Mouse (Mus musculus) heart, embryonic 14.5 days (tissue): ENCODE data around the gene Padi3. TPM values are rescaled to one million over a fixed set of nuclear protein-coding genes. Genes with fewer than 3 reads are reported as not detected.

Experiments used
- ATAC-seq: fragments of 200-750 bp; cut with Nextera tagmentation; 2 replicates; pipeline ENCODE4 v1.8.0; 2017; ENCODE audit warnings: low read depth, moderate TSS enrichment; ENCODE audit not compliant: insufficient number of reproducible peaks, insufficient read depth, low FRiP score
- H3K27ac ChIP-seq, 2 experiments: fragments of 200-500 bp in 1 of 2; fragments of 300-500 bp in 1 of 2; sonication (generic) in 1 of 2; replicated peaks in 1 of 2; 2 replicates each; pipeline ENCODE4 v1.5.1; 2012 to 2014; ENCODE audit warnings: low read depth in 2 of 2, low read length in 2 of 2, control low read depth in 1 of 2, mild to moderate bottlenecking in 1 of 2, mixed read lengths in 1 of 2; ENCODE audit not compliant: control insufficient read depth in 1 of 2, insufficient read depth in 1 of 2
- H3K27me3 ChIP-seq: fragments of 300-500 bp; sonication (generic); 2 replicates; pipeline ENCODE4 v1.6.1; 2014; ENCODE audit warnings: mild to moderate bottlenecking, low read length, control low read depth; ENCODE audit not compliant: control insufficient read depth, insufficient read depth
- H3K36me3 ChIP-seq: fragments of 300-500 bp; sonication (generic); 2 replicates; pipeline ENCODE4 v1.6.1; 2014; ENCODE audit warnings: mild to moderate bottlenecking, control low read depth, low read length, mixed read lengths; ENCODE audit not compliant: control insufficient read depth, insufficient read depth
- H3K4me1 ChIP-seq, 2 experiments: fragments of 200-500 bp in 1 of 2; fragments of 300-500 bp in 1 of 2; sonication (generic) in 1 of 2; 2 replicates each; pipeline ENCODE4 v1.6.1; 2012 to 2014; ENCODE audit warnings: low read length in 2 of 2, control low read depth in 1 of 2, mixed read lengths in 1 of 2; ENCODE audit not compliant: control insufficient read depth in 2 of 2, insufficient read depth in 2 of 2
- H3K4me2 ChIP-seq: fragments of 300-500 bp; sonication (generic); 2 replicates; pipeline ENCODE4 v1.6.1; 2014; ENCODE audit warnings: mild to moderate bottlenecking, low read length
- H3K4me3 ChIP-seq, 2 experiments: fragments of 200-500 bp in 1 of 2; fragments of 300-500 bp in 1 of 2; sonication (generic) in 1 of 2; 2 replicates each; pipeline ENCODE4 v1.5.1; 2012 to 2014; ENCODE audit warnings: low read length in 2 of 2, mild to moderate bottlenecking in 2 of 2, control low read depth in 1 of 2, low read depth in 1 of 2, moderate library complexity in 1 of 2; ENCODE audit not compliant: control insufficient read depth in 1 of 2, insufficient read depth in 1 of 2
- H3K9ac ChIP-seq: fragments of 300-500 bp; sonication (generic); 2 replicates; pipeline ENCODE4 v1.6.1; 2014; ENCODE audit warnings: mild to moderate bottlenecking, low read length
- H3K9me3 ChIP-seq: fragments of 300-500 bp; sonication (generic); 2 replicates; pipeline ENCODE4 v1.6.1; 2016; ENCODE audit warnings: low read length, control low read depth; ENCODE audit not compliant: control insufficient read depth
- WGBS: fragments of 180-500 bp; shearing (Covaris S2); extraction: QIAGEN DNeasy Blood & Tissue Kit; methylation state at CpG from one replicate; pipeline ENCODE4 v1.1.7; 2014; 5-methylcytosine and 5-hydroxymethylcytosine counted together
- polyA plus RNA-seq: library from polyadenylated mRNA; unstranded; fragments of >200 nt; fragmentation: Nextera tagmentation; extraction: Ambion mirVana; gene quantifications from 2 replicates; pipeline ENCODE4 v1.2.1, GENCODE M21; 2014

The Padi3 gene
- polyA plus RNA-seq, 1 experiment from 2014 or later, result not detected

GRCm38 (mm10) chr4:140809118-140809517 lies 1.3 kb downstream of the Padi3 start:
- no peaks in the 10 kb centered on the region for H3K36me3 ChIP-seq
- WGBS, result 18% methylated on average over 8 of the region's 8 CpGs

GRCm38 (mm10) chr4:140804601-140805000 lies 5.8 kb downstream of the Padi3 start:
- no peaks in the 10 kb centered on the region for H3K27me3 ChIP-seq
- 61% methylated on average over 9 of the region's 9 CpGs for WGBS
- no peak for ATAC-seq

More at GRCm38 (mm10) chr4:140809118-140809517, 1.3 kb downstream of the Padi3 start:
- no peak overlapping the region for H3K9ac ChIP-seq
- H3K4me2 ChIP-seq, result no peak overlapping the region
- 0 out of 2 replicates have a peak, but pooled peaks have one; percentile 13 for ATAC-seq
- H3K4me1 ChIP-seq, result peaks cover 37 to 38% of the 10 kb centered on the region in 2 experiments
- H3K4me3 ChIP-seq, result no peak overlapping the region
- H3K27me3 ChIP-seq, result no peaks in the 10 kb centered on the region
- H3K9me3 ChIP-seq, result no peaks in the 10 kb centered on the region
- H3K27ac ChIP-seq, result no peak overlapping the region

GRCm38 (mm10) chr4:140801364-140801763 lies 9.1 kb downstream of the Padi3 start:
- no peak overlapping the region for H3K4me3 ChIP-seq
- ATAC-seq, result no peak
- H3K9me3 ChIP-seq, result no peaks in the 10 kb centered on the region
- no peak overlapping the region for H3K9ac ChIP-seq
- no peak overlapping the region for H3K27ac ChIP-seq
- WGBS, result 74% methylated on average over 3 of the region's 3 CpGs
- H3K4me2 ChIP-seq, result no peak overlapping the region
- no peaks in the 10 kb centered on the region for H3K27me3 ChIP-seq
- no peaks in the 10 kb centered on the region for H3K36me3 ChIP-seq
- H3K4me1 ChIP-seq, result peaks cover 5 to 7% of the 10 kb centered on the region in 2 experiments; a peak in 3 of 4 replicates

More at GRCm38 (mm10) chr4:140804601-140805000, 5.8 kb downstream of the Padi3 start:
- no peaks in the 10 kb centered on the region for H3K9me3 ChIP-seq
- no peak overlapping the region for H3K27ac ChIP-seq
- H3K4me1 ChIP-seq, result peaks cover 13% of the 10 kb centered on the region in 2 experiments; a peak in 3 of 4 replicates
- no peaks in the 10 kb centered on the region for H3K36me3 ChIP-seq
- H3K9ac ChIP-seq, result no peak overlapping the region
- H3K4me3 ChIP-seq, result no peak overlapping the region
- H3K4me2 ChIP-seq, result no peak overlapping the region

- Histone ChIP-seq H3K27ac (no peak overlapping the region), H3K4me2 (no peak overlapping the region), H3K4me1 (0 out of 4 replicates have a peak, but pooled peaks cover 0 to 3% of the 10 kb centered on the region in 2 experiments), H3K9ac (no peak overlapping the region), H3K36me3 (no peaks in the 10 kb centered on the region), H3K9me3 (no peaks in the 10 kb centered on the region), H3K27me3 (no peaks in the 10 kb centered on the region), H3K4me3 (no peak overlapping the region)
- 83% methylated on average over 3 of the region's 3 CpGs for WGBS
- no peak for ATAC-seq
Observed at GRCm38 (mm10) chr4:140796786-140797185, 13.7 kb downstream of the Padi3 start.

GRCm38 (mm10) chr4:140794678-140795077 lies 15.8 kb downstream of the Padi3 start:
- H3K36me3 ChIP-seq, result no peaks in the 10 kb centered on the region
- no peak overlapping the region for H3K4me3 ChIP-seq
- H3K9ac ChIP-seq, result no peak overlapping the region
- WGBS, result 74% methylated on average over 9 of the region's 9 CpGs
- H3K27me3 ChIP-seq, result no peaks in the 10 kb centered on the region
- H3K4me1 ChIP-seq, result peaks cover 5 to 7% of the 10 kb centered on the region in 2 experiments; a peak in 3 of 4 replicates
- ATAC-seq, result no peak
- H3K27ac ChIP-seq, result no peak overlapping the region
- H3K4me2 ChIP-seq, result no peak overlapping the region
- no peaks in the 10 kb centered on the region for H3K9me3 ChIP-seq

- H3K4me3 ChIP-seq, result no peak overlapping the region
- no peak overlapping the region for H3K9ac ChIP-seq
- H3K36me3 ChIP-seq, result no peaks in the 10 kb centered on the region
- H3K9me3 ChIP-seq, result no peaks in the 10 kb centered on the region
- H3K27me3 ChIP-seq, result no peaks in the 10 kb centered on the region
- ATAC-seq, result no peak
- H3K4me1 ChIP-seq, result peaks cover 7 to 9% of the 10 kb centered on the region in 2 experiments; a peak in 3 of 4 replicates
- 66% methylated on average over 9 of the region's 9 CpGs for WGBS
- H3K27ac ChIP-seq, result no peak overlapping the region
- H3K4me2 ChIP-seq, result no peak overlapping the region
Observed at GRCm38 (mm10) chr4:140793795-140794194, 16.7 kb downstream of the Padi3 start.

GRCm38 (mm10) chr4:140792584-140792983 lies 17.9 kb downstream of the Padi3 start:
- no peaks in the 10 kb centered on the region for H3K36me3 ChIP-seq
- ATAC-seq, result no peak
- H3K27ac ChIP-seq, result no peak overlapping the region
- H3K4me1 ChIP-seq, result peaks cover 7 to 9% of the 10 kb centered on the region in 2 experiments; a peak in 3 of 4 replicates
- H3K27me3 ChIP-seq, result no peaks in the 10 kb centered on the region
- no peaks in the 10 kb centered on the region for H3K9me3 ChIP-seq
- no peak overlapping the region for H3K4me2 ChIP-seq
- WGBS, result 76% methylated on average over 7 of the region's 7 CpGs
- no peak overlapping the region for H3K4me3 ChIP-seq
- H3K9ac ChIP-seq, result no peak overlapping the region

- Histone ChIP-seq H3K27ac (no peak overlapping the region), H3K4me3 (no peak overlapping the region), H3K9ac (no peak overlapping the region), H3K9me3 (no peaks in the 10 kb centered on the region), H3K4me2 (no peak overlapping the region), H3K36me3 (no peaks in the 10 kb centered on the region), H3K27me3 (no peaks in the 10 kb centered on the region), H3K4me1 (peaks cover 4 to 9% of the 10 kb centered on the region in 2 experiments; a peak in 3 of 4 replicates)
- WGBS, result 84% methylated on average over 16 of the region's 16 CpGs
- no peak for ATAC-seq
Observed at GRCm38 (mm10) chr4:140791071-140791470, 19.4 kb downstream of the Padi3 start.
